Mouse (Mus musculus) cerebellum, adult 2 months (tissue): Measurements from ENCODE around the gene Zfp280b.

Experiments used
- CTCF ChIP-seq: fragments of 200-500 bp; IDR thresholded peaks from 2 replicates; pipeline ENCODE4 v1.5.1; 2011; ENCODE audit warnings: low read depth, mild to moderate bottlenecking, control low read depth, low read length, moderate library complexity, borderline replicate concordance; ENCODE audit not compliant: insufficient read depth
- POLR2A ChIP-seq: fragments of 200-500 bp; IDR thresholded peaks from 2 replicates; pipeline ENCODE4 v1.6.1; 2011; ENCODE audit warnings: low read length, control low read depth, borderline replicate concordance; ENCODE audit not compliant: insufficient read depth

GRCm38 (mm10) chr10:76002615-76003014 is 29.8 kb upstream of the Zfp280b start:
- TF ChIP-seq CTCF (no peak), POLR2A (no peak)
